Mouse (Mus musculus): ENCODE results near the gene Zbed5.

DNA sequence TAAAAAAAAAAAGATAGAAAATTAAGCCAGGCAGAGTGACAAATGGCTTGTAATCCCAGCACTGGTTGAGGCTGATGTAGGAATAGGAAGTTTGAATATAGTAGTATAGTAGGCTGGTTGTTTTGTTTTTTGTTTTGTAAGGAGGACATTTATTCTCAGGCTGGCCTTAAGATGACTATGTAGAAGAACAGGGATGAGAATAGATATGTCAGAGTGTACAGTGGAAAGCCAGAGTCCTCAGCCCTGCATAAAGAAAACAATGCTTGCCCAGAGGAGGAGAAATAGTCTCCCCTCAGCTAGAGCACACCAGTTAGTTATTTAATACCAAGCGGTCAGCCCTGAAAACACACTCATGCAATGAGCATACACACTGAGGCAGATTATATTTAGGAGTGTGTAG is 2.9 kb downstream of the Zbed5 start, which contains the start of gene Phkg1:
- TF ChIP-seq POLR2A (IDR thresholded peaks at IDR 0.05; ENCODE audit: insufficient read depth, low read length) (no peak), CTCF (IDR thresholded peaks at IDR 0.05; ENCODE audit: low read depth, low read length) (no peak)
